Mouse (Mus musculus) mature B cell (primary cell): ENCODE data around the gene Slc17a5.
"Not testable (repeated sequence)": the region's sequence is repeated elsewhere in the genome, so short reads cannot be mapped to it uniquely, and the experiment has no call there.

ENCODE experiments used
- in situ Hi-C: fragments of 300-500 bp; cut with MboI; formaldehyde crosslinking; loops from 2 replicates; pipeline ENCODE4 v1.14.3; 2019

Gene Slc17a5

DNA sequence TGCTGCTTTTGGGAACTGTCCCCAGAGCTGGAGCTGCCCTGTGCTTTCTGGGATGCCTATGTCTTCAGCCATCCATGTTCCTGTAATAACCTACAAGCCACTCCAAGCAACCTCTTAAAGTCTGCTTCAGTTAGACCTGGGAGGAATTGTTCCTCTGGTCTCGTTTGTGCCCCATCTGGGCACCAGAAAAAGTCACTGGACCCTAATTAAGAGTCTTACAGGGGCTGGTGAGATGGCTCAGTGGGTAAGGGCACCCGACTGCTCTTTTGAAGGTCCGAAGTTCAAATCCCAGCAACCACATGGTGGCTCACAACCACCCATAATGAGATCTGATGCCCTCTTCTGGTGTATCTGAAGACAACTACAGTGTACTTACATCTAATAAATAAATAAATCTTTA, 70.6 kb downstream of the Slc17a5 start:
- in situ Hi-C loops: not testable (repeated sequence)

DNA sequence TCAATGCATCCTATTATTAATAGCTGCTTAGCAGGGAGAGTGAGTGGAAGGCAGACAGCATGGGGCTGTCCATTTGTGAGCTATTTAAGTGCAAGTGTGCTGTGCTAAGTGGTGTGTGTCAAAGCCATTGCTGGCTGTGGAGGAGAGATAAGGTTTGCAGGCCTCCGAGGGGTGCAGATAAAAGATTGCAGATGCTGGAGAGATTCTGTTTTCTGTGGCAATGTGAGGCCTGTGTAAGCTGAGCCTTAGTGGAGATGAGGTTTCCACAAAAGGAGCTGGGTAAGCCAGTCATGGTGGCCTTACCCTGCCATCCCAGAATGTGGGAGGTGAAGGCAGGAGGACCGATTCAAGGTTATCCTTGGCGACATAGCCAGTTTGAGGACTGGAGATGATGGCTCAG, 71.7 kb downstream of the Slc17a5 start:
- in situ Hi-C loops: no loop called here

DNA sequence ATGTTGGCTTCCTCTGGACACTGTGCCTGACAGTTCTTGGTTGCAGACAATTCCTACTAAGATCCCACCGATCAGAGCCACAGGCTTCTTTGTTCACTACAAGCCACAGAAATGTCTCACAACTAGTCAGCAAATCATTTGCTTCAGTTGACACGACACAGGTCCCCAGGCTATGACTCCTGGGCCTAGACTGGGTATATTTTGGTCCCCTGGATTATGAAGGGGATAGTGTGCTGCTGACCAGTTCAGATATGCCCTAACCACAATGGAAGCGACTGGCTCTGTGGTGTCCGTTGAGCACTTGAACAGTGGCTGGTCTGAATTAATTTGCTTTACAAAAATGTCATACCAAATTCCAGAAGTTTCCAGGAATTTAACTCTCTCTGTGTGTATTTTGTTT, 73.2 kb downstream of the Slc17a5 start:
- in situ Hi-C loops: no loop called here

DNA sequence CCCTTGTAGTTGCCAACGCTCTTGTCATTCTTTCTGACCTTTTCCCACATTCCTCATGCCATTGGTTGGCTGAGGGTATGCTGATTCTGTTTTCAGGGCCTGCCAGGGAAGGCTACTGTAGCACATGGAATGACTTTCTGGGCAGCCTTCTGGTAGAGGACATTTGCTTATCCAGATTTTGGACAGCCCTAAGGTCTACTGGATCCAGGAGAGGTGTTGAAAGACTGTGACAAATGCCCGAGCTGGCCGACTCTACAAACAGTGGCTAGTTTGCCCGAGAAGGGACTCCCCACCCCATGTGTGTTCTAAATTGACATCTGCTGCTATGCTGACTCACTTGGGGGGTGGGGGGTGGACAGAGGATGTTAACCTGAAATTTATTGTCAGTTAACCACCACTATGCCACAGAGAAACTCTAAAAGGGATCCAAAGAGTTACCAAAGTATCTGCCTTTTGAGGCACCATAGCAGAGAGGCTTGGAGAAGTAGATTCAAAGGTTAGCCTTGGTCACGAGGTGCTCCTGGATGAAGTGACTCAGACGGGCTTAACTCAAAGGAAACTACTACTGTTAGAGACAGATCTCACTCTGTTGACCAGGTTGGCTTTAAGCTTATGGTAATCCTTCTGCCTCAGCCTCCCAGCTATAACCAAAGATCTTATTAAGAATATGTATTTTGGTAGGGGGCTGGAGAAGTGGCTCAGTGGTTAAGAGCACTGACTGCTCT, 73.9 kb downstream of the Slc17a5 start:
- in situ Hi-C loops: no loop called here

DNA sequence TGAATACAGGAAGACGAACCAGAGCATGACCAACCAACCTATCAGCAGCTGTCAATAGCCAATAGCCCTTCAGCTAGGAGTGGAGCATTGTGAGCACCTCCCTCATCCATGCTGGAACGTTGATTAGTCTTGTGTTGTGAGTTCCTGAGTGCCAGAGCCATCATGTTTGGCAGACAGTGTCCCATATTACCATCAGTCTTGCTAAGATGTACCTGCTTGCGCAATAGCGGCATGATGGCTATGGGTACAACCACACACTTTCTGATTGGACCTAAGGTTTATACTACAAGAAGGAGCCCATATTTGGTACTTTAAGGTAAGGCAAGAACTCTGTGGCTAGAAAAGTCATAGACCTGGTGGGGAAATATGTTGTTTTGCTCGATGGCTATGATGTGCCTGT, 76.1 kb downstream of the Slc17a5 start:
- in situ Hi-C loops: no loop called here

DNA sequence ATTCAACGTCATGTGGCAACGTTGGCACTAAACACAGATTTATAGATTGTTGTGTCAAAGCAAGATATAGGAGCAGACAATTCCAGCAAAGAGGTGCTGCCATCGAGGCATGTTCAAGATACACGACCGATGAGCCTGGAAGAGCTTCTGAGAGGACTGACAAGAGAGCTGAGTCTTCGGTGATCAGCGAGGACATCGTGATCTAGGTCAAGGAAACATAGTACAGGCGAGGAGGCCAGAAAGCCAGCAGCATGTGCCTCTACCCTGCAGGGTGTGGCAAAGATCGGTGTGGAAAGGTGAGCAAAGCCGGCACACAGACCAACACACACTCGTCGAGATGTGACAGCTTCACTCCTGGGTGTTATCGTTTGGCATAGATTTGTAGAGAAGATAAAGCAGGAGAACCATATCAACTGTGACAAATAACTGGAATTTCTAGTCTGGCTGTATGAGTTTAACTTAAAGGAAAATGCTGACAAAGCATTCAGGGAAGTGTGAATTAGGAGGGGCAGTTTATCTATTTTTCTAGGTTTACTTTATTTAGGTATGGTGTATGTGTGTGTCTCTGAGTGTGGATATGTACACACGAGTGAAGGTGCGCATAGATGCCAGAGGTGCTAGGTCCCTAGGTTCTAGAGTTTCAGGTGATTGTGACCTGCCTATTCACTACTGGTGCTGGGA, 79.6 kb downstream of the Slc17a5 start:
- in situ Hi-C loops: no loop called here

DNA sequence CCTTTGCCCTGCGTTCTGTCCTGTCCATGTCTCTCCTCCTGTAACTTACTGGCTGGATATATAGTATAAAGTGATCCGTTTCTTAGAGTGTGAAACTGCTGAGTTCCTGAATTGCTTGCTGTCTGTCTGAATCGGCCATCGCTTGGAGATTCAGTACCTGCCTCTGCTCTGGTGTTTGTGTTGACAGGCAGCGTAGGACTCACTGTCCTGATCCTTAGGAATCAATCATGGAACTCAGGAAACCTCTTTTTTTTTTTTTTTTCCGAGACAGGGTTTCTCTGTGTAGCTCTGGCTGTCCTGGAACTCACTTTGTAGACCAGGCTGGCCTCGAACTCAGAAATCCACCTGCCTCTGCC, 81.1 kb downstream of the Slc17a5 start:
- in situ Hi-C loops: no loop called here

DNA sequence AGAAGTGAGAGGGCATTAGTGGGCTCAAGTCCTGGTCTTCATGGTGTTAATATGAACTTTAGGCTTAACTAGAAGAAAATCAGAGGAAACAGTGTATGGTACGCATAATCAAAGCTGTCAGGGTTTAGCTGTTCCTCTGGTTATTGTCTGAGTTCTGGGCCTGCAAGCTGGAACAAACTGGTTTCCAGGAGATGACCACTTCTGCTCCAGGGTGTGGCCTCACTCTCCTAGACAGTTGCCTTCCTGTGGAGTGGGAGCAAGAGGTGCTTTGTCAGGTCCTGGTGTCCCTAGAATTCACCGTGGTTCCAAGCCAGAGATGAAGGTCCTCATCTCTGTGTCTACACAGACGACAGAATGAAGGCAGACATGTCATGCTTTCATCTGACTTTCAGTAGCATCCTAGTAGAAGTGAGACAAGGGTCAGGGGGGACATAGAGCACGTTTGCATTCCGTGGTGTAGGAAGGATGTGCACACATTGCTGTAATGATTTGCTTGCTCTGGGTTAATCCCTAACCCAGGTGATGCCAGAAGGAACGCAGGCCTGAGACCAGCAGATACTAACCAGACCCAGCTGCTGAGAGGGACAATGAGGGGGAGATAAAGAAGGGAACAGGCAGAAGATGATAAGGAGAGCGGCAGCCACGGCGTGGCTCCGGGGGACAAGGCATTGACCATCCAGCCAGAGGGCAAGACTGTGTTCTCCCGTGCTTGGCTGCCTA, 81.7 kb downstream of the Slc17a5 start:
- in situ Hi-C loops: no loop called here

DNA sequence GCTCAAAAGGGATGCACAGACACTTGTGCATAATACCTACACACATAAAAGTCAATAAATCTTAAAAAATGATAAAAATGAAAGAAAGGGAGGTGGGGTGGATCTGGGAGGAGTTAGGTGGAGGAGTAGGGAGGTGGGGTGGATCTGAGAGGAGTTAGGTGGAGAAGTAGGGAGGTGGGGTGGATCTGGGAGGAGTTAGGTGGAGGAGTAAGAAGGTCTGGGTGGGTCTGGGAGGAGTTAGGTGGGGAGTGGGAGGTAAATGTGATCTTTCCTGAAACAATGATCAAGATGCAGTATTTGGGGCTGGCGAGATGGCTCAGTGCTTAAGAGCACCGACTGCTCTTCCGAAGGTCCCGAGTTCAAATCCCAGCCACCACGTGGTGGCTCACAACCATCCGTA, 82.6 kb downstream of the Slc17a5 start:
- in situ Hi-C loops: no loop called here

DNA sequence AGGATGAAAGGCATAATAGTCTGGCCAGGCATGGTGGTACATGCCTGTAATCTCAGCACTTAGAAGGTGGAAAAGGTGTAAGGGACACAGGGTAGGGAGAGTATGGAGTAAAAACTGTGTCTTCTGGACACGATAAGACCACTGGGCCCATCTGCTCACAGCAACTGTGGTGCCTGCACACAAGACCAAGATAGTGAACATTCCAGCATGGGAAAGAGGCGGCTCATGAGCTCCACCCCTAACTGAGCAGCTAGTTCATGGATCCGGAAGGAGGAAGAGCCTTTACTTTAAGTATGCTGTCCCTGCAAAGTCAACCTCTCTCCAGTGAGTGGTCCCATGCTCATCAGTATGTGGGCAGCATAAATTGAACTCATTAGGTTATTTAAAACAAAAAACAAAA, 83.2 kb downstream of the Slc17a5 start:
- in situ Hi-C loops: no loop called here

DNA sequence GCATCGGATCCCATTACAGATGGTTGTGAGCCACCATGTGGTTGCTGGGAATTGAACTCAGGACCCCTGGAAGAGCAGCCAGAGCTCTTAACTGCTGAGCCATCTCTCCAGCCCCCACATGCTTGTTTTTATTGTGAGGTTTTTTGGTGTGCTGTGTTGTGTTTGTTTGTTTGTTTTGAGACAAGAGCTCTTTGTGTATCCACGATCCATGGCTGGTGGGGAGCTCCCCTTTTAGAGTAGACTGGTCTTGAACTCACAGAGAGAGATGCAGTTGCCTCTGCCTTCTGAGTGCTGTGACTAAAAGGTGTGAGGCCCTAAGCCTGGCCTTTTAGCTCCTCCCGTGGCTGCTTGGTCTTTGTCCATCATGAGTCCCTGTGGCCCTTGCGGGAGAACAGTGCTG, 83.7 kb downstream of the Slc17a5 start:
- in situ Hi-C loops: no loop called here

DNA sequence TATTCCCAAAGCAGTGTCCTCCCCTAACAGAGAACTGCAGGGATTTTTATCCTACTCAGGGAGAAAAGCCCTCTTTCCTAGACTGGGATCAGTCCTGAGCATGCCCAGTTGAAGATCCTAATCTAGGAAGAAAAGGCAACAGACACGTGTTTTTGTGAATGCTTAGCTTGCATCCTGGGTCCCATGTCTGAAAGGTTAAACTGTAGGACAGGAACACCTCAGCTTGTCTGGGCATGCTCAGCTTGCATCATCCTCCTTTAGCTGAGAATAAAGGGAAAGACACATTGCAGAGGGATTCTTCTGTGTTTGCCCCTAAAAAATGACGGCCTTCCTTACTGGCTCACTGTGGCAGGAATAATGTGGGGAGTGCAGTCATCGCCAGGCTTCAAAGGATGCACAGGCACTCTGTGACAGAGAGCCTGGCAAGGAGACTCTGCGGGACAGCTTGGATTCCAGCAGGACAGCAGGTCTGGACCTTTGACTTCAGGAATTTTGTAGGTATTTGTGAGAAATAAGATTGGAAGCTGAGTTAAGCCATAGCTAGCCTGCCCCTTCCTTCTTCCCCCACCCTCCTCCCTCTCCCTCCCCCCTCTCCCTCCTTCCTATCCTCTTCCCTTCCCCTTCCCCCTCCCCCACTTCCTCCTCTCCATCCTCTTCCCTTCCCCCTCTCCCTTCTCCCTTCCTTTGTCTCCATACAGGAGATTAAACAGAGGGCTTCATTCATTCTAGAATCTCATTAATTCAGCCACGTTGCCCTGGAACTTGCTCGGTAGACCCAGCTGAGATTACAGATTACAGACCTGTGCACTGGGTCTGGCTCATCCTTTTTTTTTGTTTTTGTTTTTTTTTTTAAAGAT, 84.4 kb downstream of the Slc17a5 start:
- in situ Hi-C loops: no loop called here

DNA sequence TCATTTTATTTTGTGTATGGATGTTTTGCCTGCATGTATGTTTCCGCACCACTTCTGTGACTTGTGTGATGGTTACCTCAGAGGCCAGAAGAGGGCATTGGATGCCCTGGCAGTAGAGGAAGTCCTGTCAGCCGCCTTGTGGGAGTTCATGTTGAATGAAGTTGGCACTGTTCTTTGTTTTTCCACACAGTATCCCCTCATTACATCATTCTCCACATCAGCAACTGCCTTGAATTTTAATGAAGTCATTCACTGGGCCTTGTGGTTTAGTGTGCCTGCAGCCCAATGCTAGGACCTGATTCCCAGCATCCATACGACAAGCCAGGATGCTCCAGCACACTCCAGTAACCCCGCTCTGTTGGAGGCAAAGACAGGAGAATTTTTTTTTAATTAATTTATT, 86.6 kb downstream of the Slc17a5 start:
- in situ Hi-C loops: no loop called here

DNA sequence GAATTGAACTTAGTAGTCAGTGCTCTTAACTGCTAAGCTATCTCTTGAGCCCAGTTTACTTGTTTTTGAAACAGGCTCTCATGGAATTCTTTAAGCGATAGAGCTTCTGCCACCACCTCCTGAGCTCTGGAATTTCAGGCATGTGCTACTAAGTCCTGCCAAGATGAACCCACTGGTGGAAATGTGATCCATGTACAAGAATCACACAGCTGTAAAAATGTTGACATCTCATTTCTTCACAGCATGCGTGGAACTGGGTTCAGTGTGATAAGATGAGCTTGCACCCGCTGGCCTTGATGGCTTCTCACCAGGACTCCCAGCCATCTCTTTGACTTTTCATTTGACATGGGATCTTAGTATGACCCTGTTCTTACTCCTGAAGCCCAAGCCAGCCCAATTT, 87.5 kb downstream of the Slc17a5 start:
- in situ Hi-C loops: no loop called here

DNA sequence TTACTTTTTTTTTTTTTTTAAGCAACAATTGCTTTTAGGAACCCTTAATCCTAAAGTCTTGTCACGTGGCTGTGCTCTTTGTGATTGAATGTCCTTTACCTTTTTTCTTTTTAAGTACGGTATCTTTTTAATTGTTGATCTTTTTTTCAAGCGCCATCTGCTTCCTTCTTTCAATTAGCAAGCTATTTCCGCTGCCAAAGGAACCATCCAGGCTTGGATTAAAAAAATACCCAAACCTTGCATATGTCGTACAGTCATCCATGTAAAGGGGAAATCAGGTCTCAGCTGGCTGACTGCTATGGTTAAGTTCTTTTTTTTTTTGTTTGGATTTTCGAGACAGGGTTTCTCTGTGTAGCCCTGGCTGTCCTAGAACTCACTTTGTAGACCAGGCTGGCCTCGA, 94.7 kb downstream of the Slc17a5 start:
- in situ Hi-C loops: no loop called here

DNA sequence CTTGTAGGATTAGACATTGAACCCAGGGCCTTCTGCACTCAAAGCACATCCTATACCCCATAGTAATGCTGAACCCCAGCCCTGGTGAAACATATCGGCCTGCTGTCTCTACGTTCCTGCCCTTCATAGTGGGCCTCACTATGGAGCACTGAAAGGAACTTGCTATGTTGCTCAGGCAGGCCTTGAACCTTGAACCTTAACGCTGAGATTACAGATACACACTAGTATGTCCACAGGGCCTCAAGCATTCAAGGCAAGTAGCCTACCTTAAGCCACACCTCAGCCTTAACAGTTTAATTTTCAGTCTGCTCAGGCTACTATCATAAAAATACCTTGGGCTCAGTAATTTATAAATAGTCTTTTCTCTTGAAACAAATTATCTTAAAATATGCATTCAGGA, 95.6 kb downstream of the Slc17a5 start:
- in situ Hi-C loops: no loop called here

DNA sequence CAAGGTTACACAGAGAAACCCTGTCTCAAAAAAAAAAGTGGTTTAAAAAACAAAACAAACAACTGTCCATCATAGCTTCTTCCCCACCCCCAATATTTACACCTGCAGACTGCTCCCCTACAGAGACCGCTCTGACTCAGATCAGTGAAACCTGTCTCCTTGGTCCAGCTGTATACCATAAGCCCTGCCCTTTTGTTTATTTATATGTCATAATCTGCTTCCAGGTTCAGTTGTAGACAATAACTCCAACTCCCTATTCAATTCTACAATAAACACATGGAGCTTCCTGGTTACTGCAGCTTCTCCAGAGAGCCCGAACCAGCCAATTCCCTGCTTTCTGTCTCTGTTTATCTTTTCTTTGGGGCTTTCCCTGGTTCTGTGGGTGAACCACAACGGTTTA, 96.7 kb downstream of the Slc17a5 start:
- in situ Hi-C loops: no loop called here

DNA sequence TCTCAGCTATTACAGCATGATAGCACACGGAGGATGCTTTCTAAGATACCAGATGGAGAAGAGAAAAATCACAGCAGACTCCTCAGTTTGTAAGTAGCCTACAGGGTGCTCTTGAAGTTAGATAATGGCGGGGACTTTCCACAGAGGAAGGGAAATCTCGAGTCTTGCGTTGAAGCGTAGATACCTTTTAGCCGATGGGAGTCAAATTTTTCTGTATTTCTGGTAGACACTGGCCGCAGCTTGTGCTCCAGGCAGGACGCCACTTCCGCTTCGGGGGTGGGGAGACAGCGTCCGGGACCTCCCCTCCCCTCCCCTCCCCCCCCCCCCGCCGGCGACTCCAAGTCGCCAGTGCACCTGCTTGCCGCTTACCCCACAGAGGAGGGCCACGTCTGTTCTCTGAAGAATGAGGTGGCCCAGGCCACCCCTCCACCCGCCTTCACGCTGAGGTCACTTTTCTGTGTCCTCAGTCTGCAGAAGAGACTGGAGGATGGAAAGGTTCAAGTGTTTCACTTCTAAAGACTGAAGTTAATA, 98.9 kb downstream of the Slc17a5 start, which contains the start of gene Eef1a1:
Gene Eef1a1, minus strand, starts transcription at position 262 of the 531 bp plus-strand sequence.
- in situ Hi-C loops: no loop called here

DNA sequence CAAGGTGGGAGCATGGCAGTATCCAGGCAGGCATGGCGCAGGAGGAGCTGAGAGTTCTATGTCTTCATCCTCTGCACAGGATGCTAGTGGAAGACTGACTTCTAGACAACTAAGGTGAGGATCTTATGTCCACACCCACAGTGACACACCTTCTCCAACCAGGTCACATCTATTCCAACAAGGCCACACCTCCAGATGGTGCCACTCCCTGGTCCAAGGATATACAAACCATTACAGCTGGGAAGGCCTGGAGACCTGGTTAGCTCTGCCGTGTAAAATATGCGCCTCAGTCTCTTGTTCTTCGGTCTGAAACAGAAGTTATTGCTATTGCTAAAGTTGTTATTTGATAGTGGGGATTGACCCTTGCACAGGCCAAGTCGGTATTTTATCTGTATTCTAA, 99.8 kb downstream of the Slc17a5 start:
- in situ Hi-C loops: not testable (repeated sequence)
